Comparison of ENCODE assay signal across 8 mouse cellular contexts in genomic region chr19:60225899-60226844, GRCm38 (mm10). TPM values are rescaled to one million over a fixed set of nuclear protein-coding genes. Genes with fewer than 3 reads are reported as not detected.
A peak's percentile ranks its signal among the peaks of the same experiment; 100 is the strongest.
DNase-seq lines count a peak whose midpoint lies in the region; ATAC-seq and TF ChIP-seq lines count a peak whose summit lies in the region.

TSS of gene Fam204a (minus strand) at chr19:60226701.

- peaks cover 3% of the 10 kb centered on the region; the same call in 1 of the 2 replicates for H3K4me1 ChIP-seq in brown adipose tissue, adult 24 weeks (ENCODE audit: control insufficient read depth, insufficient read depth, insufficient read length, low read length)
- peaks cover 8% of the 10 kb centered on the region for H3K4me1 ChIP-seq in heart, embryonic 15.5 days (replicated peaks)
- H3K4me1 ChIP-seq in liver, embryonic 14.5 days (replicated peaks; ENCODE audit: control insufficient read depth in 2 of 2, insufficient read depth in 2 of 2, low read length in 1 of 2) = peaks cover 8 to 9% of the 10 kb centered on the region in 2 experiments
- H3K4me1 ChIP-seq in neural tube, embryonic 11.5 days (ENCODE audit: control insufficient read depth, insufficient read depth, low read length) = peaks cover 8% of the 10 kb centered on the region; the same call in 1 of the 2 replicates
- H3K4me1 ChIP-seq in stomach, postnatal 0 days (replicated peaks; ENCODE audit: control insufficient read depth, insufficient read depth) = no peaks in the 10 kb centered on the region; the same call in 1 of the 2 replicates

- WGBS in heart, embryonic 15.5 days = under 1% methylated on average over 68 of the region's 68 CpGs
- under 1% methylated on average over 68 of the region's 68 CpGs for WGBS in liver, embryonic 14.5 days (ENCODE audit: insufficient replicate concordance)
- WGBS in neural tube, embryonic 11.5 days = under 1% methylated on average over 68 of the region's 68 CpGs
- under 1% methylated on average over 68 of the region's 68 CpGs for WGBS in stomach, postnatal 0 days

- peak within 1 kb of the TSS; percentile 90 for H3K9ac ChIP-seq in heart, embryonic 15.5 days
- peak within 1 kb of the TSS; percentile 93 for H3K9ac ChIP-seq in liver, embryonic 14.5 days (replicated peaks)
- H3K9ac ChIP-seq in neural tube, embryonic 11.5 days (ENCODE audit: low read length) = peak within 1 kb of the TSS; percentile 94
- peak within 1 kb of the TSS; percentile 98 for H3K9ac ChIP-seq in stomach, postnatal 0 days (ENCODE audit: low read length)

- peak; percentile 96 for DNase-seq in CD4-positive, CD25-positive, alpha-beta regulatory T cell, adult 2 months (ENCODE audit: low read depth, low spot score)
- peak; percentile 90 for DNase-seq in fibroblast of lung, adult 2 months (ENCODE audit: low read depth)
- DNase-seq in kidney, postnatal 25 days = peak; percentile 96 to 97
- peak; percentile 83 to 87 (median 84) for DNase-seq in liver, embryonic 14.5 days (ENCODE audit: low read depth in 3 of 3, low spot score in 3 of 3)
- peak; percentile 95 for DNase-seq in neural tube, embryonic 11.5 days (ENCODE audit: low spot score)
- DNase-seq in stomach, postnatal 0 days (ENCODE audit: low spot score) = peak; percentile 94

- peak within 1 kb of the TSS; percentile 94 for H3K27ac ChIP-seq in brown adipose tissue, adult 24 weeks (replicated peaks; ENCODE audit: low read depth, low read length)
- peak within 1 kb of the TSS; percentile 95 for H3K27ac ChIP-seq in heart, embryonic 15.5 days
- H3K27ac ChIP-seq in liver, embryonic 14.5 days = peak within 1 kb of the TSS; percentile 87
- peak within 1 kb of the TSS; percentile 97 for H3K27ac ChIP-seq in neural tube, embryonic 11.5 days (ENCODE audit: low read depth, low read length)
- peak within 1 kb of the TSS; percentile 98 for H3K27ac ChIP-seq in stomach, postnatal 0 days (replicated peaks)

- no peaks in the 10 kb centered on the region for H3K36me3 ChIP-seq in heart, embryonic 15.5 days
- H3K36me3 ChIP-seq in liver, embryonic 14.5 days (replicated peaks; ENCODE audit: control insufficient read depth, insufficient read depth, low read depth) = no peaks in the 10 kb centered on the region; the same call in 1 of the 2 replicates
- no peaks in the 10 kb centered on the region for H3K36me3 ChIP-seq in neural tube, embryonic 11.5 days (ENCODE audit: control insufficient read depth, insufficient read depth, low read length)
- no peaks in the 10 kb centered on the region for H3K36me3 ChIP-seq in stomach, postnatal 0 days (ENCODE audit: control insufficient read depth, insufficient read depth, low read length)

- no peaks in the 10 kb centered on the region for H3K9me3 ChIP-seq in heart, embryonic 15.5 days (replicated peaks)
- no peaks in the 10 kb centered on the region for H3K9me3 ChIP-seq in liver, embryonic 14.5 days (ENCODE audit: control insufficient read depth, low read length)
- no peaks in the 10 kb centered on the region for H3K9me3 ChIP-seq in neural tube, embryonic 11.5 days (ENCODE audit: control insufficient read depth, low read length)
- no peaks in the 10 kb centered on the region for H3K9me3 ChIP-seq in stomach, postnatal 0 days (ENCODE audit: control insufficient read depth, low read length)

- no peaks in the 10 kb centered on the region; the same call in 1 of the 2 replicates for H3K27me3 ChIP-seq in heart, embryonic 15.5 days
- no peaks in the 10 kb centered on the region for H3K27me3 ChIP-seq in liver, embryonic 14.5 days (ENCODE audit: control insufficient read depth, insufficient read depth, low read length)
- H3K27me3 ChIP-seq in neural tube, embryonic 11.5 days (ENCODE audit: control insufficient read depth, insufficient read depth, low read length) = no peaks in the 10 kb centered on the region
- H3K27me3 ChIP-seq in stomach, postnatal 0 days (ENCODE audit: control insufficient read depth, insufficient read depth, low read length) = no peaks in the 10 kb centered on the region

- peak within 1 kb of the TSS; percentile 55 for H3K4me2 ChIP-seq in heart, embryonic 15.5 days
- H3K4me2 ChIP-seq in liver, embryonic 14.5 days (ENCODE audit: low read depth) = peak within 1 kb of the TSS; percentile 67
- H3K4me2 ChIP-seq in neural tube, embryonic 11.5 days (ENCODE audit: low read depth) = peak within 1 kb of the TSS; percentile 47
- H3K4me2 ChIP-seq in stomach, postnatal 0 days (replicated peaks; ENCODE audit: low read depth) = peak within 1 kb of the TSS; percentile 62

- ATAC-seq in heart, embryonic 15.5 days (replicated peaks; ENCODE audit: insufficient number of reproducible peaks, insufficient read depth, low FRiP score, low read depth) = peak; percentile 99
- ATAC-seq in liver, embryonic 14.5 days (ENCODE audit: insufficient read depth) = peak; percentile 99
- peak; percentile 100 for ATAC-seq in neural tube, embryonic 11.5 days (ENCODE audit: insufficient read depth, low FRiP score, low TSS enrichment)
- ATAC-seq in stomach, postnatal 0 days (ENCODE audit: low FRiP score, low TSS enrichment) = peak; percentile 100

- TF ChIP-seq CTCF in liver, embryonic 14.5 days (IDR thresholded peaks at IDR 0.05; ENCODE audit: low read depth) = no peak
- no peak for TF ChIP-seq CTCF in stomach, postnatal 0 days (IDR thresholded peaks at IDR 0.05; ENCODE audit: low read depth)

- peak within 1 kb of the TSS; percentile 99 for H3K4me3 ChIP-seq in brown adipose tissue, adult 24 weeks (ENCODE audit: insufficient read depth, low read depth, low read length)
- peak within 1 kb of the TSS; percentile 70 for H3K4me3 ChIP-seq in heart, embryonic 15.5 days
- H3K4me3 ChIP-seq in liver, embryonic 14.5 days (ENCODE audit: insufficient read depth in 1 of 2, low read depth in 2 of 2, low read length in 2 of 2) = peak within 1 kb of the TSS; percentile 68 to 84
- H3K4me3 ChIP-seq in neural tube, embryonic 11.5 days (ENCODE audit: low read depth, low read length) = peak within 1 kb of the TSS; percentile 82
- peak within 1 kb of the TSS; percentile 96 for H3K4me3 ChIP-seq in stomach, postnatal 0 days (ENCODE audit: low read depth, low read length)

- peak; percentile 52; the same call in 1 of the 2 replicates for TF ChIP-seq EP300 in liver, embryonic 14.5 days (IDR thresholded peaks at IDR 0.05; ENCODE audit: low read depth)
- TF ChIP-seq EP300 in stomach, postnatal 0 days (optimal IDR thresholded peaks at IDR 0.05) = peak; percentile 90

RNA-seq across cellular contexts. Expression of gene Fam204a, which starts in this region (rescaled TPM):
- polyA plus RNA-seq in brown adipose tissue, adult 24 weeks (2012; ENCODE audit: insufficient read depth, insufficient read length, missing spikeins) = 29.6 and 36.4 TPM in 2 replicates
- polyA plus RNA-seq in heart, embryonic 15.5 days (2015; fragmentation: Nextera tagmentation; extraction: Ambion mirVana) = 33.2 and 33.4 TPM in 2 replicates
- 3.4 and 8.1 TPM in 2 replicates for polyA plus RNA-seq in liver, embryonic 14.5 days (2012; rRNA removed)
- 15.7 and 19.1 TPM in 2 replicates for polyA plus RNA-seq in liver, embryonic 14.5 days (2014; fragmentation: Nextera tagmentation; extraction: Ambion mirVana)
- 74.9 and 82.6 TPM in 2 replicates for polyA plus RNA-seq in neural tube, embryonic 11.5 days (2014; fragmentation: Nextera tagmentation; extraction: Ambion mirVana)
- 36.1 and 39.1 TPM in 2 replicates for polyA plus RNA-seq in stomach, postnatal 0 days (2015; fragmentation: Nextera tagmentation; extraction: Ambion mirVana)

Comparison
In these comparisons a context has a peak if more than half of its experiments do, and no peak if none do; other contexts are left out.
1. Peak in every context shown above with its lines: DNase-seq, ATAC-seq, H3K4me3 ChIP-seq and H3K27ac ChIP-seq.